Mouse (Mus musculus) frontal cortex, adult (tissue): Measurements from ENCODE around the gene Ttc13.

Experiments used
- ATAC-seq: cut with Nextera tagmentation; 2 replicates; pipeline ENCODE4 v1.9.2; 2017; ENCODE audit warnings: mild to moderate bottlenecking, moderate library complexity, mixed read lengths; ENCODE audit not compliant: low TSS enrichment

Gene Ttc13

GRCm38 (mm10) chr8:124657961-124658360, 63.8 kb downstream of the Ttc13 start:
- ATAC-seq, result no peak

- ATAC-seq, result no peak
Measured at GRCm38 (mm10) chr8:124653568-124654475, 68.0 kb downstream of the Ttc13 start.

DNA sequence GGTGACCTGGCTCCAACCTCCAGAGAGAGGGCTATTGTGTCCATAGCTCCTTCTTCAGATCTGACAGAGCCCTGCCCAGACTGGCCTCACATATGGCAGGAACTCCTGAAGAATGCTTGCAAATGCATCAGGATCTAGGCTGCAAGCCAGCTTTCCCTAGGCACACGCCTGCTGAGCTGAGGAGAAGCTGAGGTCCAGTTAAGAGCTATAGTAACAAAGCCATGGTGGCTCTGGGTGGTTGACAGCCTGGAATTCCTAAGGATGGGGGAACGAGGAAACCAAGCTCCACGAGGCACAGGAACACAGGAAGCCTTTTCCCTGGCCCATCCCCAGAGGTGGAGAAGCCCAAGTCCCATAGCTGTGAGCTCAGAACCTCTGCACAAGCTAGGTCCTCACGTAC, 69.2 kb downstream of the Ttc13 start:
- peak; percentile 60; the same call in 1 of the 2 replicates for ATAC-seq

DNA sequence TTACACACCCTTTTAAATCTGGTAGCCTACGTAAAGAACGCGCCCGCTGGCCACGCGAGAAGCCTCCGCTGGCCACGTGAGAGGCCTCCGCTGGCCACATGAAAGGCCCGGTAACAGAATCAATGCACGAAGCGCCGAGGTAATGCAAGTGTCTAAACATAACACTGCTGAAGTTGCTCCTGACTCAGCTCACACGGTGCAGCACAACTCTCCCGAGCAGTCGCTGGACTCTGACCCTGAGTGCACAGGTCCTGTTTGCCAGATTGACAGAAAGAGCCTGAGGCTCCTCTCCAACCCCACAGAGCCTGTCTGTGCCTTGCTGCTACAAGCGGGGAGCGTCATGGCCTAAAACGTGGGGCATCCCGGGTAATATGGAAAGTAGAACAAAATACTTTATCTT, 70.0 kb downstream of the Ttc13 start:
- ATAC-seq, result no peak

- ATAC-seq, result no peak
Measured at GRCm38 (mm10) chr8:124648311-124648710, 73.5 kb downstream of the Ttc13 start.

GRCm38 (mm10) chr8:124643540-124644339, 78.0 kb downstream of the Ttc13 start:
- ATAC-seq, result peak; percentile 89

- no peak for ATAC-seq
Measured at GRCm38 (mm10) chr8:124641599-124641998, 80.2 kb downstream of the Ttc13 start.

- ATAC-seq, result no peak
Measured at GRCm38 (mm10) chr8:124635247-124635502, 86.6 kb downstream of the Ttc13 start.

GRCm38 (mm10) chr8:124634411-124635246, 87.2 kb downstream of the Ttc13 start:
- ATAC-seq, result 0 out of 2 replicates have a peak, but pooled peaks have one; percentile 10

GRCm38 (mm10) chr8:124633001-124633703, 88.6 kb downstream of the Ttc13 start:
- peak; percentile 33 for ATAC-seq

DNA sequence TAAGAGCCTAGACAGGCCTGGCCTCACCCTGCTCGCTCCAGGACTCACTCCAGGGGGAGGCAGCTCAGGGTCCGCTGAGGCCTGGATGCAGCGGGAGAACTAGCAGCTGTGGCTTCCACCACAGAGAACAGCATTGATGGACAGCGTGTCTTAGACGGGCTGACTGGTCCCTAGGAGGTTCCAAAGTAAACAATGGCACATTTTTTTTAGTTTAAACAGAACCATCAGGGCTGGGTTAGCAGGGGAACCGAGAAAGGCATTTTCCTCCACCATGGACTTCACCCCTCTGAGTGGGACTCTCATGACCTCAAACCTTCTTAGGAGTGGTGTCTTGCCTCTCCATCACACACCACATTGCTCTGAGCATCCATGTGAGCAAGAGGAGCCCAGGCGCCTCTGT, 89.8 kb downstream of the Ttc13 start:
- ATAC-seq, result no peak

DNA sequence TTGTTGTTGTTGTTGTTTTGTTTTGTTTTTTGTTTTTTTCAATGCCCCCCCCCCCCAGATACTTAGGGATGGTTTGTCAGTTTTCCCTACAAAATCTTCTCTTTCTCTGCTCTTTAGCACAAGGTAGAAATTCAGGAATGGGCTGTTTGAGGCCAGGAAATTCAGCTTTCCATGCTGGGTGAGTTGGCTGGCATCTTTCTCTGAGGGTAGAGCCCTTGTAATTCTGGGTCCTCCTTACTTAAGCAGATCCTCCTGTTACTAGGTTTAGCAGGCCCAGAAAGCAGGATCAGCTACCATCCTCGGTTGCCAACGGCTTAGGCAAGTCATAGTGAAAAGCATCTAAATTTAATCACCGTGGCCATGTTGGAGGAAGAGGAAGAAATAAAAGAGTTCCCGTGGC, 90.9 kb downstream of the Ttc13 start:
- 0 out of 2 replicates have a peak, but pooled peaks have one; percentile 24 for ATAC-seq

GRCm38 (mm10) chr8:124630489-124630888, 91.3 kb downstream of the Ttc13 start:
- ATAC-seq, result no peak

DNA sequence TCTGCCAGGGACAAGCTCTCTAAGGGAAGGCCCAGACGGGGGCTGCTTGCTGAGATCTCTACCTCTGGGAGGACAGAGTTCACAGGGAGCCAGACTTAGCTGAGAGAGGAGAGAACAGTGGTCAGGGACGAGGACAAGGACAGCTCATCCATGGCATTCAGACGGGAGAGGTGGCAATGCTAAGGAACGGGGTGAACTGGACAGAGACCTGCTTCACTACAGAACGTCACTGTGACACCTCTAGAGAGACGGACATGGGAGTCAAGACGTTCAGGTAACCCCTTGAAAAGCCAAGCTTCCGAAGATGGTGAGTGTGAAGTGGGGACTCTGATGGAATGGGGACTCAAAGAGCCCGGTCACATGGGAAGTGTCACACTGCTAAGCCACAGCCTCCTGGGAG, 95.5 kb downstream of the Ttc13 start:
- no peak for ATAC-seq
